Mouse (Mus musculus): ENCODE measurements at regions not wholly inside any gene's neighbourhood (a gene's known extent, or its start where the extent isn't known, plus 50 kb on each side); places are given as distances from the start of the nearest gene placed in this dataset.
"Not testable (repeated sequence)": the region's sequence is repeated elsewhere in the genome, so short reads cannot be mapped to it uniquely, and the experiment has no call there.

DNA sequence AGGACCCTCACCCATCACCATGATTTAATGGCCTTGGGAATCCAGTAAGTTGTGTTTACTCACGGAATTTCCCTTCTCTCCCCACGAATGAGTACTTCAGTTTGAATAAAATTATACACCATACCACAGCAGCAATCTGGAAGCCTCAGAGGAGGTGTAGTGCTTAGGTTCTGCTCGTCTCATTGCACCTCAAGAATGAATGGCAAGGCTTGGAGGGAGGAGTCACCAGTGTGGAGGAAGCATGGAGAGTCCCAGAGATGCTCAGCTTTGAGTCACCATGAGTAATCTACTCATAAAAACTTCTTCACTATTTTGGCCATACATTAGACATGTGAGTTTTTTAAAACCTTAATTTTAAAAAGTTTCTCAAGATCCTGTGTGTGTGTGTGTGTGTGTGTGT is 98.8 kb upstream of the Nrip1 start:
- DNase-seq, result no peak
- TF ChIP-seq CTCF (IDR thresholded peaks at IDR 0.05), result no peak
- intact Hi-C loops (cut with DNase I), result no loop called here
- Histone ChIP-seq H3K27ac (no peak overlapping the region), H3K4me3 (no peak overlapping the region)

GRCm38 (mm10) chr16:76471081-76471480 is 97.5 kb upstream of the Nrip1 start:
- intact Hi-C loops (cut with DNase I), result no loop called here
- no peak for TF ChIP-seq CTCF (IDR thresholded peaks at IDR 0.05)
- H3K27ac ChIP-seq, result no peak overlapping the region
- no peak overlapping the region for H3K4me3 ChIP-seq
- DNase-seq, result no peak

- no peak for DNase-seq
- intact Hi-C loops (cut with DNase I), result no loop called here
- TF ChIP-seq CTCF (IDR thresholded peaks at IDR 0.05), result no peak
- Histone ChIP-seq H3K4me3 (no peak overlapping the region), H3K27ac (no peak overlapping the region)
Observed at GRCm38 (mm10) chr16:76459521-76459920, 85.9 kb upstream of the Nrip1 start.

GRCm38 (mm10) chr16:76456300-76456599 is 82.6 kb upstream of the Nrip1 start:
- DNase-seq; H3K4me3 ChIP-seq; H3K27ac ChIP-seq; intact Hi-C loops (cut with DNase I): not testable (repeated sequence)

GRCm38 (mm10) chr16:76455499-76456299 is 82.1 kb upstream of the Nrip1 start:
- H3K27ac ChIP-seq, result no peak overlapping the region
- no peak for TF ChIP-seq CTCF (IDR thresholded peaks at IDR 0.05)
- no peak overlapping the region for H3K4me3 ChIP-seq
- intact Hi-C loops (cut with DNase I), result no loop called here
- no peak for DNase-seq

- intact Hi-C loops (cut with DNase I), result no loop called here
- DNase-seq, result peak; percentile 38
- Histone ChIP-seq H3K4me3 (no peak overlapping the region), H3K27ac (no peak overlapping the region)
- no peak for TF ChIP-seq CTCF (IDR thresholded peaks at IDR 0.05)
Observed at GRCm38 (mm10) chr16:76454741-76455465, 81.3 kb upstream of the Nrip1 start.

GRCm38 (mm10) chr16:76453457-76454200 is 80.0 kb upstream of the Nrip1 start:
- H3K4me3 ChIP-seq, result no peak overlapping the region
- intact Hi-C loops (cut with DNase I), result no loop called here
- no peak for TF ChIP-seq CTCF (IDR thresholded peaks at IDR 0.05)

DNA sequence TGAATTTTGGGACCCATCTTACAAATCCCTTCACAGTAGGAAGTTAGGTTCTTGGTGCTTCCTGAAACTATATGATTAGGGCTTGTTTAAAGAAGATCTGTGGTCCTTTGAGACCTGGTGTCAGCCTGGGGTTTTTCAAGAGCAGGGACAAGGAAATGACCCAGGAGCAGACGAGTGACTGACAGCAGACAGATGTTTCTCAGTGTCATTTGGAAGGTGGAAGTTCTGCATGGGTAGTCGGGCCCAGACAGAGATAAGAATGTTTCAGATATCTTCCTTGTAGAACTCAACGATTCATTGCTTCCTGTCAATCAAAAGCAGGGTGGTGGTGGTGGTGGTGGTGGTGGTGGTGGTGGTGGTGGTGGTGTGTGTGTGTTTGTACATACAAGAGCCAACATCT is 75.1 kb upstream of the Nrip1 start:
- no peak overlapping the region for H3K27ac ChIP-seq
- intact Hi-C loops (cut with DNase I), result no loop called here
- DNase-seq, result no peak
- no peak overlapping the region for H3K4me3 ChIP-seq
- TF ChIP-seq CTCF (IDR thresholded peaks at IDR 0.05), result no peak

More at GRCm38 (mm10) chr16:76453457-76454200, 80.0 kb upstream of the Nrip1 start:
- H3K27ac ChIP-seq, result no peak overlapping the region
- DNase-seq, result peak; percentile 41

GRCm38 (mm10) chr16:76447033-76447432 is 73.4 kb upstream of the Nrip1 start:
- intact Hi-C loops (cut with DNase I), result no loop called here
- no peak for TF ChIP-seq CTCF (IDR thresholded peaks at IDR 0.05)
- no peak overlapping the region for H3K27ac ChIP-seq

GRCm38 (mm10) chr16:76444668-76445067 is 71.0 kb upstream of the Nrip1 start:
- intact Hi-C loops (cut with DNase I), result no loop called here
- Histone ChIP-seq H3K4me3 (no peak overlapping the region), H3K27ac (no peak overlapping the region)
- no peak for DNase-seq
- no peak for TF ChIP-seq CTCF (IDR thresholded peaks at IDR 0.05)

More at GRCm38 (mm10) chr16:76447033-76447432, 73.4 kb upstream of the Nrip1 start:
- DNase-seq, result no peak
- H3K4me3 ChIP-seq, result no peak overlapping the region

DNA sequence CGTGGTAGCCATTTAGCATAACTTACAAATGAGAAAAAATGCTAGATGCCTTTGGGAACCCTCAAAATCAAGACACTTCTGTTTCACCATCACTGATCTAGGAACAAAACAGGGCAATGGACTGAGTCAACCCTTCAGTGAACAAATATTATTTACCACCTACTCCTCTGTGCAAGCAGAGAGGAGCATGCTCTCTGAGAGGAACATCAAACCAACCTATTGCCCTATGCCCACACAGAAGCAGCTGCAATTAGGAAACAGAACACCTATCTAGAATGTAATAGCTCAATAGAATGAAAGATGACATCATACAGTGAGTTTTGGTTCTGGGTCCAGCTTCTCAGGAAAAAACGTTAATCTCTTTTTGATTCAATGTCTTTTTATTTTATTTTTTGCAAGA is 69.0 kb upstream of the Nrip1 start:
- Histone ChIP-seq H3K27ac (no peak overlapping the region), H3K4me3 (no peak overlapping the region)
- TF ChIP-seq CTCF (IDR thresholded peaks at IDR 0.05), result no peak
- DNase-seq, result no peak
- intact Hi-C loops (cut with DNase I), result no loop called here

GRCm38 (mm10) chr16:76441803-76442448 is 68.3 kb upstream of the Nrip1 start:
- no peak for TF ChIP-seq CTCF (IDR thresholded peaks at IDR 0.05)
- H3K4me3 ChIP-seq, result no peak overlapping the region
- H3K27ac ChIP-seq, result no peak overlapping the region
- intact Hi-C loops (cut with DNase I), result no loop called here
- no peak for DNase-seq

All from gastrocnemius, adult 2 months (tissue).